Mouse (Mus musculus) neural tube, embryonic 15.5 days (tissue): ENCODE data around the gene Preb. TPM values are rescaled to one million over a fixed set of nuclear protein-coding genes. Genes with fewer than 3 reads are reported as not detected.

Source experiments
- ATAC-seq: fragments of 200-750 bp; cut with Nextera tagmentation; 2 replicates; pipeline ENCODE4 v1.8.0; 2017; ENCODE audit warnings: mild to moderate bottlenecking, moderate TSS enrichment, moderate library complexity; ENCODE audit not compliant: low FRiP score
- H3K27ac ChIP-seq: fragments of 300-500 bp; sonication (generic); replicated peaks from 2 replicates; pipeline ENCODE4 v1.5.1; 2015; ENCODE audit warnings: mild to moderate bottlenecking, inconsistent platforms
- H3K27me3 ChIP-seq: fragments of 300-500 bp; sonication (generic); replicated peaks from 2 replicates; pipeline ENCODE4 v1.6.1; 2015; ENCODE audit warnings: inconsistent platforms
- H3K36me3 ChIP-seq: fragments of 300-500 bp; sonication (generic); 2 replicates; pipeline ENCODE4 v1.6.1; 2015; ENCODE audit warnings: inconsistent platforms
- H3K4me1 ChIP-seq: fragments of 300-500 bp; sonication (generic); 2 replicates; pipeline ENCODE4 v1.6.1; 2015; ENCODE audit warnings: inconsistent platforms
- H3K4me2 ChIP-seq: fragments of 300-500 bp; sonication (generic); 2 replicates; pipeline ENCODE4 v1.6.1; 2015; ENCODE audit warnings: inconsistent platforms, mild to moderate bottlenecking, moderate library complexity
- H3K4me3 ChIP-seq: fragments of 300-500 bp; sonication (generic); replicated peaks from 2 replicates; pipeline ENCODE4 v1.5.1; 2015; ENCODE audit warnings: mild to moderate bottlenecking, inconsistent platforms
- H3K9ac ChIP-seq: fragments of 300-500 bp; sonication (generic); replicated peaks from 2 replicates; pipeline ENCODE4 v1.6.1; 2015; ENCODE audit warnings: mild to moderate bottlenecking, inconsistent platforms
- H3K9me3 ChIP-seq: fragments of 300-500 bp; sonication (generic); replicated peaks from 2 replicates; pipeline ENCODE4 v1.6.1; 2016; ENCODE audit warnings: inconsistent platforms
- WGBS: fragments of 180-500 bp; shearing (Covaris S2); methylation state at CpG from one replicate; pipeline ENCODE4 v1.1.7; 2015; ENCODE audit warnings: mixed read lengths; 5-methylcytosine and 5-hydroxymethylcytosine counted together
- polyA plus RNA-seq: library from polyadenylated mRNA; unstranded; fragments of >200 nt; fragmentation: Nextera tagmentation; extraction: Ambion mirVana; gene quantifications from 2 replicates; pipeline ENCODE4 v1.2.1, GENCODE M21; 2015

Preb gene
- polyA plus RNA-seq, 1 experiment from 2014 or later = 124 TPM

DNA sequence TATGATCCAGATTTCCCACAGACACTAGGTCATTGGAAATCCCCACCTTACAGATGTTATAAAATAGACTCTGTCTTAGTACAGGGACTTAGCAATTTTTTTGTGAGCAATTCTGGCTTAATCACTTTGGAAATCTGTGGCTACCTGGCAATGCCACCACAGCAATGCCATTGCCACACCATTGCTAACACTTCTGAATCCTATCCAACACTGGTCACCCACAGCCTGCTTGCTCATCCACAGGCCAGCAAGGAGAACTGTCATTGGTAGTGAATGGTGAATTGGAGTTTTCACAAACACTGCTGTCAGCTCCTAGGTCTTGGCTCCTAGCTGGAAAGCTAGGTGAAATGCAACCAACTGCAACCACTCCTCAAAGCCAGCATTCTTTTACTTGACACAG, 49.7 kb downstream of the Preb start:
- peaks cover 39% of the 10 kb centered on the region for H3K4me1 ChIP-seq

GRCm38 (mm10) chr5:30909863-30910262, 50.3 kb downstream of the Preb start:
- 82% methylated on average over 7 of the region's 7 CpGs for WGBS
- Histone ChIP-seq H3K4me1 (peaks cover 43% of the 10 kb centered on the region), H3K9me3 (no peaks in the 10 kb centered on the region), H3K36me3 (peaks cover 6% of the 10 kb centered on the region), H3K27ac (no peak overlapping the region), H3K27me3 (no peaks in the 10 kb centered on the region), H3K9ac (no peak overlapping the region), H3K4me3 (no peak overlapping the region), H3K4me2 (no peak overlapping the region)
- no peak for ATAC-seq

More for the DNA sequence above, 49.7 kb downstream of the Preb start:
- peaks cover 4% of the 10 kb centered on the region; the same call in 1 of the 2 replicates for H3K36me3 ChIP-seq
- H3K4me2 ChIP-seq = no peak overlapping the region
- no peak for ATAC-seq
- H3K4me3 ChIP-seq = no peak overlapping the region
- H3K27ac ChIP-seq = no peak overlapping the region
- no peaks in the 10 kb centered on the region for H3K27me3 ChIP-seq
- H3K9me3 ChIP-seq = no peaks in the 10 kb centered on the region
- no peak overlapping the region for H3K9ac ChIP-seq

DNA sequence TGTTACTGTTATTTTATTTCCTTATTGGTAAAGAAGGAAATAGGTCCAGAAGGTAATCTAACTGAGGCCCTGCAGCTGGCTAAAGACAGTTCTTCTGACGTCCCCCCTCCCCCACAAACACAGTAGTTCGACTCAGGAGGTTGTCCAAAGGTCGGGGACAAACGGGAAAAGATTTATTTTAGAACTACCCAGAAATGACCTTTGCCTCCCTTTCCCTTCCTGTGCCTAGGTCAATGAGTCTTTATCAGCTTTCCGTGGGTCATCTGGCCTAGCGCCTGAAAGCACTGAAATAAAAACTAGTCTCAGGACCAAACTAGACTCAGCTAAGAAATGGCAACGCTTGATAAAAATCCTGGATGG, 50.9 kb downstream of the Preb start:
- H3K9me3 ChIP-seq = no peaks in the 10 kb centered on the region
- peaks cover 48% of the 10 kb centered on the region for H3K4me1 ChIP-seq
- no peaks in the 10 kb centered on the region for H3K27me3 ChIP-seq
- WGBS = 48% methylated on average over 7 of the region's 7 CpGs
- no peak overlapping the region for H3K9ac ChIP-seq
- no peak overlapping the region for H3K4me2 ChIP-seq
- no peak for ATAC-seq
- H3K4me3 ChIP-seq = no peak overlapping the region
- H3K36me3 ChIP-seq = peaks cover 11% of the 10 kb centered on the region
- H3K27ac ChIP-seq = peak overlapping the region; percentile 91

GRCm38 (mm10) chr5:30908426-30909299, 51.5 kb downstream of the Preb start:
- Histone ChIP-seq H3K4me2 (peak overlapping the region; percentile 96), H3K9ac (peak overlapping the region; percentile 81), H3K36me3 (peaks cover 17% of the 10 kb centered on the region), H3K4me1 (peaks cover 48% of the 10 kb centered on the region), H3K27me3 (no peaks in the 10 kb centered on the region), H3K27ac (peak overlapping the region; percentile 91), H3K9me3 (no peaks in the 10 kb centered on the region), H3K4me3 (peak overlapping the region; percentile 67)
- ATAC-seq = no peak
- WGBS = 51% methylated on average over 13 of the region's 13 CpGs

DNA sequence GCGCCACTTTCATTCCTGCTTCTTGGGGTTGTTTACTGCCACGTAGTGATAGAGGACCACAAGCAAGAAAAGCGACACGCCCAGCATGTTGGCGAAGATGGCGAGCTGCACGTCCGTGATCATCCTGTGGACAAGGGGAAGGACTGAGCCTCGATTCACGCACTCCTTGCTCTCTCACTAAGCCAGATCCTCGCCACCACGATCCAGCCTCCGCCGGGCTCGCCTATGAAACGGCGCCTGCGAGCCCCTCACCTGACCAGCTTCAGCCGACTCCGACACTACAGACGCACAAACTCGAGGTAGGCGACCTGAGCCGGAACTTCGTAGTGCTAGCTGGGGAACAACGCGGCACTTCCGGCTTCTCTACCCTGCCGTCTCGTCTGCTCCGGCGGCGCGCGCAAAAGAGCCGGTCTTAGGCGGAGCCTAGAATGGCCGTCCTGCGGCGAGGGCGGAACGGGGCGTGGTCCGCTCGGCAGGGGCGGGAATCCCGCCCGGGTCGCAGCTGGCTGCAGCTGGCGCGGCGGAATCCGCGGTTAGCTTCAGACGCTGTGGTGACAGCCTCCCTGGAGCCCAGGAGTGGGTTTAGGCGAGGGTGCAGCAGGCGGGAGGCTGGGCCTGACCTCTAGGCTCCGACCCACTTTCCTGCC, 52.6 kb downstream of the Preb start, which contains the start of gene Ost4:
Ost4 (minus strand) TSS at position 376 of the 647 bp plus-strand sequence.
- ATAC-seq = peak; percentile 95
- H3K27me3 ChIP-seq = no peaks in the 10 kb centered on the region
- under 1% methylated on average over 58 of the region's 58 CpGs for WGBS
- peak within 1 kb of the TSS; percentile 81 for H3K9ac ChIP-seq
- peak within 1 kb of the TSS; percentile 96 for H3K4me2 ChIP-seq
- peaks cover 41% of the 10 kb centered on the region for H3K4me1 ChIP-seq
- H3K4me3 ChIP-seq = peak within 1 kb of the TSS; percentile 67
- peaks cover 26% of the 10 kb centered on the region for H3K36me3 ChIP-seq
- no peaks in the 10 kb centered on the region for H3K9me3 ChIP-seq
- H3K27ac ChIP-seq = peak within 1 kb of the TSS; percentile 91

- H3K4me1 ChIP-seq = peaks cover 24% of the 10 kb centered on the region
- ATAC-seq = no peak
- no peak overlapping the region for H3K27ac ChIP-seq
- H3K36me3 ChIP-seq = peaks cover 54% of the 10 kb centered on the region
- no peaks in the 10 kb centered on the region for H3K27me3 ChIP-seq
- WGBS = 98% methylated on average over 5 of the region's 5 CpGs
- no peak overlapping the region for H3K4me3 ChIP-seq
- no peaks in the 10 kb centered on the region for H3K9me3 ChIP-seq
- no peak overlapping the region for H3K9ac ChIP-seq
- no peak overlapping the region for H3K4me2 ChIP-seq
Measured at GRCm38 (mm10) chr5:30901860-30902259, 58.3 kb downstream of the Preb start.

Other genes with a start within 250 kb of the Preb start
- gene Dpysl5, start 248.8 kb downstream of the Preb start, polyA plus RNA-seq = 152 and 175 TPM in 2 replicates
- gene Mapre3, start 145.7 kb downstream of the Preb start, polyA plus RNA-seq = 135 and 164 TPM in 2 replicates
- gene Tmem214, start 92.3 kb downstream of the Preb start, polyA plus RNA-seq = 69.9 and 71.2 TPM in 2 replicates
- gene Agbl5, start 71.7 kb downstream of the Preb start, polyA plus RNA-seq = 18.9 and 21.1 TPM in 2 replicates
- gene Ost4, start 52.6 kb downstream of the Preb start, polyA plus RNA-seq = 244 and 282 TPM in 2 replicates
- 24.5 and 52.1 TPM in 2 replicates for gene Emilin1, start 47.0 kb downstream of the Preb start, polyA plus RNA-seq
- gene Khk, start 38.9 kb downstream of the Preb start, polyA plus RNA-seq = 12.7 and 17.0 TPM in 2 replicates
- gene Cgref1, start 14.8 kb downstream of the Preb start, polyA plus RNA-seq = 68.9 and 80.2 TPM in 2 replicates
- gene Tcf23, start 8.3 kb upstream of the Preb start, polyA plus RNA-seq = 0.13 TPM in 1 of 2 replicates, not detected in the other
- 173 and 179 TPM in 2 replicates for gene Atraid, start 88.0 kb upstream of the Preb start, polyA plus RNA-seq
- gene Slc5a6, start 88.6 kb upstream of the Preb start, polyA plus RNA-seq = 16.7 and 17.8 TPM in 2 replicates
- 11.6 and 13.5 TPM in 2 replicates for gene Cad, start 94.4 kb upstream of the Preb start, polyA plus RNA-seq
- gene Dnajc5g, start 145.9 kb upstream of the Preb start, polyA plus RNA-seq = not detected in 2 replicates
- gene Slc30a3, start 147.9 kb upstream of the Preb start, polyA plus RNA-seq = 44.9 and 55.5 TPM in 2 replicates
- 0.33 and 1.5 TPM in 2 replicates for gene Trim54, start 156.4 kb upstream of the Preb start, polyA plus RNA-seq
- 0.41 TPM in 1 of 2 replicates, not detected in the other for gene Ucn, start 178.5 kb upstream of the Preb start, polyA plus RNA-seq
- gene Mpv17, start 193.9 kb upstream of the Preb start, polyA plus RNA-seq = 57.4 and 58.0 TPM in 2 replicates
- gene Gm29609, start 219.6 kb upstream of the Preb start, polyA plus RNA-seq = 1.5 and 1.9 TPM in 2 replicates
- gene Gtf3c2, start 219.8 kb upstream of the Preb start, polyA plus RNA-seq = 54.0 and 61.9 TPM in 2 replicates
- 111 and 120 TPM in 2 replicates for gene Snx17, start 232.9 kb upstream of the Preb start, polyA plus RNA-seq
- 86.8 and 90.4 TPM in 2 replicates for gene Eif2b4, start 233.1 kb upstream of the Preb start, polyA plus RNA-seq
- 14.2 and 14.9 TPM in 2 replicates for gene Zfp513, start 241.9 kb upstream of the Preb start, polyA plus RNA-seq